Mouse (Mus musculus) forebrain, embryonic 14.5 days (tissue): Measurements from ENCODE around the gene Tex46. TPM values are rescaled to one million over a fixed set of nuclear protein-coding genes. Genes with fewer than 3 reads are reported as not detected.

Experiments used
- ATAC-seq: fragments of 200-750 bp; cut with Nextera tagmentation; 2 replicates; pipeline ENCODE4 v1.8.0; 2017; ENCODE audit warnings: mild to moderate bottlenecking, moderate library complexity
- DNase-seq: peaks from one replicate; pipeline ENCODE4 v3.0.0-alpha.2; 2015; ENCODE audit warnings: low spot score
- H3K27ac ChIP-seq: fragments of 300-500 bp; sonication (generic); 2 replicates; pipeline ENCODE4 v1.5.1; 2014; ENCODE audit warnings: low read depth, mild to moderate bottlenecking, control low read depth, low read length, moderate library complexity
- H3K27me3 ChIP-seq: fragments of 300-500 bp; sonication (generic); replicated peaks from 2 replicates; pipeline ENCODE4 v1.6.1; 2014; ENCODE audit warnings: low read length, control low read depth, mixed read lengths; ENCODE audit not compliant: control insufficient read depth, insufficient read depth
- H3K36me3 ChIP-seq: fragments of 300-500 bp; sonication (generic); 2 replicates; pipeline ENCODE4 v1.6.1; 2014; ENCODE audit warnings: low read length, control low read depth; ENCODE audit not compliant: control insufficient read depth, insufficient read depth
- H3K4me1 ChIP-seq: fragments of 300-500 bp; sonication (generic); 2 replicates; pipeline ENCODE4 v1.6.1; 2014; ENCODE audit warnings: antibody characterized with exemption, low read length, control low read depth; ENCODE audit not compliant: control insufficient read depth, insufficient read depth
- H3K4me2 ChIP-seq: fragments of 300-500 bp; sonication (generic); 2 replicates; pipeline ENCODE4 v1.6.1; 2014; ENCODE audit warnings: mild to moderate bottlenecking, control low read depth, low read length
- H3K4me3 ChIP-seq: fragments of 300-500 bp; sonication (generic); 2 replicates; pipeline ENCODE4 v1.5.1; 2014; ENCODE audit warnings: low read depth, low read length, control low read depth
- H3K9ac ChIP-seq: fragments of 300-500 bp; sonication (generic); 2 replicates; pipeline ENCODE4 v1.6.1; 2014; ENCODE audit warnings: mild to moderate bottlenecking, low read length, control low read depth, moderate library complexity
- H3K9me3 ChIP-seq: fragments of 300-500 bp; sonication (generic); replicated peaks from 2 replicates; pipeline ENCODE4 v1.6.1; 2016; ENCODE audit warnings: low read length, control low read depth, mixed read lengths; ENCODE audit not compliant: control insufficient read depth
- WGBS: fragments of 180-500 bp; shearing (Covaris S2); extraction: QIAGEN DNeasy Blood & Tissue Kit; methylation state at CpG from one replicate; pipeline ENCODE4 v1.1.7; 2014; 5-methylcytosine and 5-hydroxymethylcytosine counted together
- polyA plus RNA-seq: library from polyadenylated mRNA; unstranded; fragments of >200 nt; fragmentation: Nextera tagmentation; extraction: Ambion mirVana; gene quantifications from 2 replicates; pipeline ENCODE4 v1.2.1, GENCODE M21; 2014

Tex46 gene
- polyA plus RNA-seq, 1 experiment from 2014 or later = not detected

GRCm38 (mm10) chr4:136621336-136621735 is 11.1 kb downstream of the Tex46 start:
- ATAC-seq = 0 out of 2 replicates have a peak, but pooled peaks have one; percentile 34
- H3K4me2 ChIP-seq = no peak overlapping the region

GRCm38 (mm10) chr4:136621956-136622355 is 11.7 kb downstream of the Tex46 start:
- no peak for DNase-seq
- no peak overlapping the region for H3K4me2 ChIP-seq
- H3K9me3 ChIP-seq = no peaks in the 10 kb centered on the region
- no peak overlapping the region for H3K27ac ChIP-seq
- no peak overlapping the region for H3K9ac ChIP-seq
- H3K36me3 ChIP-seq = no peaks in the 10 kb centered on the region
- H3K4me3 ChIP-seq = no peak overlapping the region
- 44% methylated on average over 5 of the region's 5 CpGs for WGBS
- no peaks in the 10 kb centered on the region for H3K4me1 ChIP-seq
- ATAC-seq = no peak
- no peaks in the 10 kb centered on the region for H3K27me3 ChIP-seq

More at GRCm38 (mm10) chr4:136621336-136621735, 11.1 kb downstream of the Tex46 start:
- DNase-seq = peak; percentile 88
- Histone ChIP-seq H3K4me1 (no peaks in the 10 kb centered on the region), H3K36me3 (no peaks in the 10 kb centered on the region), H3K27me3 (no peaks in the 10 kb centered on the region), H3K27ac (no peak overlapping the region), H3K9ac (no peak overlapping the region), H3K4me3 (no peak overlapping the region), H3K9me3 (no peaks in the 10 kb centered on the region)
- 0% methylated on average over 1 of the region's 1 CpGs for WGBS

DNA sequence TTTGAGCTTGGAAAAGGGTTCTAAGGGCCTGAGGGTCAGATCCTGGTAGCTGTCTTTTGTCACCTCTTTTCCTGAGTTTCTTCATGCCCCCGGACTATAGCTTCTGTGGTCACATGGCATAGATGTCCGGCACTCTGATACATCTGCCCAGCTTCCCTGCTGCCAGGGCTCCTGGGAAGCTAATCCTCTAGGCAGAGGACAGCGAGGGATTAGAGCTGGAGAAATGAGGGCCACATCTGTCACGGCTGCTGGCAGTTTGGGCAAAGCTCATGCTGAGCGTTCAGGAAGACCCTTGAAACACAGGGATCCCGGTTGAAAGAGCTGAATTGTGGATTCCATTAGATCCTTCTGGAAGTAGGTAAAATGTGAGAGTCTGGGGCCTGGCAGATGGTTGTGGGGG is 12.2 kb downstream of the Tex46 start, which contains the start of gene Lactbl1:
Gene Lactbl1, plus strand, starts transcription at position 234 of the 400 bp plus-strand sequence.
- WGBS = 27% methylated on average over 6 of the region's 6 CpGs
- no peak for ATAC-seq
- H3K9ac ChIP-seq = no peak within 1 kb of the TSS

DNA sequence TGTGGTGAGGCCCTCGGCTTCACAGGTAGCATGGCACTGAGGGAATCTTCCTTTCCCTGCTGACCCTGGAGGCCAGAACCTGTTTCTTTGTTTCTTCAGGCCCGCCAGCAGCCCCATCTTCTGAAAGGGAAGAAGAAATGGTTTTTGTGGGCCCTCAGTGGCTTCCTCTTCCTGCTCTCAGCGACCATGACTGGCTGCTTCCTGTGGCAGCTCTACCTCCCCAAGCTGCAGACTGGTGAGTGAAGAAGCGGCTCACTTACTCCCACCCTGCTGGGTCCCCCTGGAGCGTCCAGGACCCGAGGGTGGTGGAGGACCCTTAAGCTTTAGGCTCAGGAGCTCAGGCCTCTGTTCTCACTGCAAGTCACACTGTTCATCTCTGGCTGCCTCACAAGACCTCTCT is 16.4 kb downstream of the Tex46 start:
- DNase-seq (no peak), ATAC-seq (no peak)
- no peaks in the 10 kb centered on the region for H3K4me1 ChIP-seq
- H3K9ac ChIP-seq = no peak overlapping the region
- no peaks in the 10 kb centered on the region for H3K36me3 ChIP-seq
- H3K4me3 ChIP-seq = no peak overlapping the region
- 71% methylated on average over 6 of the region's 6 CpGs for WGBS
- H3K9me3 ChIP-seq = no peaks in the 10 kb centered on the region
- no peak overlapping the region for H3K27ac ChIP-seq
- H3K4me2 ChIP-seq = no peak overlapping the region
- no peaks in the 10 kb centered on the region for H3K27me3 ChIP-seq

More for the DNA sequence above, 12.2 kb downstream of the Tex46 start, which contains the start of gene Lactbl1:
- Histone ChIP-seq H3K4me3 (no peak within 1 kb of the TSS), H3K27ac (no peak within 1 kb of the TSS), H3K9me3 (no peaks in the 10 kb centered on the region), H3K4me1 (no peaks in the 10 kb centered on the region), H3K4me2 (no peak within 1 kb of the TSS), H3K27me3 (no peaks in the 10 kb centered on the region), H3K36me3 (no peaks in the 10 kb centered on the region)
- no peak for DNase-seq

- H3K4me2 ChIP-seq = no peak overlapping the region
- 76% methylated on average over 11 of the region's 11 CpGs for WGBS
- H3K36me3 ChIP-seq = no peaks in the 10 kb centered on the region
- H3K4me3 ChIP-seq = no peak overlapping the region
- ATAC-seq (no peak; the same call in 1 of the 2 replicates), DNase-seq (peak; percentile 71)
- H3K9me3 ChIP-seq = no peaks in the 10 kb centered on the region
- H3K4me1 ChIP-seq = no peaks in the 10 kb centered on the region
- H3K27ac ChIP-seq = no peak overlapping the region
- no peak overlapping the region for H3K9ac ChIP-seq
- 0 out of 2 replicates have a peak, but pooled peaks cover under 1% of the 10 kb centered on the region for H3K27me3 ChIP-seq
Observed at GRCm38 (mm10) chr4:136631237-136631994, 21.2 kb downstream of the Tex46 start.

GRCm38 (mm10) chr4:136635995-136636394 is 25.8 kb downstream of the Tex46 start:
- peaks cover 3% of the 10 kb centered on the region for H3K4me1 ChIP-seq
- H3K27me3 ChIP-seq = peaks cover 27% of the 10 kb centered on the region
- H3K36me3 ChIP-seq = no peaks in the 10 kb centered on the region
- H3K9ac ChIP-seq = no peak overlapping the region
- ATAC-seq (no peak), DNase-seq (no peak)
- no peak overlapping the region for H3K4me2 ChIP-seq
- no peak overlapping the region for H3K4me3 ChIP-seq
- no peaks in the 10 kb centered on the region for H3K9me3 ChIP-seq
- no peak overlapping the region for H3K27ac ChIP-seq

- no peak overlapping the region for H3K4me3 ChIP-seq
- 67% methylated on average over 5 of the region's 5 CpGs for WGBS
Observed at GRCm38 (mm10) chr4:136636511-136636910, 26.3 kb downstream of the Tex46 start.

GRCm38 (mm10) chr4:136636983-136637562 is 26.8 kb downstream of the Tex46 start:
- WGBS = 17% methylated on average over 37 of the region's 37 CpGs
- H3K27ac ChIP-seq = no peak overlapping the region

More at GRCm38 (mm10) chr4:136636511-136636910, 26.3 kb downstream of the Tex46 start:
- Histone ChIP-seq H3K4me2 (no peak overlapping the region), H3K27ac (no peak overlapping the region), H3K4me1 (peaks cover 3% of the 10 kb centered on the region), H3K9me3 (no peaks in the 10 kb centered on the region), H3K36me3 (no peaks in the 10 kb centered on the region), H3K9ac (no peak overlapping the region), H3K27me3 (peaks cover 27% of the 10 kb centered on the region)
- no peak for DNase-seq
- ATAC-seq = no peak

More at GRCm38 (mm10) chr4:136636983-136637562, 26.8 kb downstream of the Tex46 start:
- H3K36me3 ChIP-seq = no peaks in the 10 kb centered on the region
- peak overlapping the region; percentile 46 for H3K4me3 ChIP-seq
- peaks cover 3% of the 10 kb centered on the region for H3K4me1 ChIP-seq
- ATAC-seq (peak; percentile 44; the same call in 1 of the 2 replicates), DNase-seq (no peak)
- peaks cover 27% of the 10 kb centered on the region for H3K27me3 ChIP-seq
- no peaks in the 10 kb centered on the region for H3K9me3 ChIP-seq
- H3K4me2 ChIP-seq = peak overlapping the region; percentile 79
- H3K9ac ChIP-seq = peak overlapping the region; percentile 67
